Mouse (Mus musculus): ENCODE measurements around the gene Cd38. TPM values are rescaled to one million over a fixed set of nuclear protein-coding genes. Genes with fewer than 3 reads are reported as not detected.
A peak's percentile ranks its signal among the peaks of the same experiment; 100 is the strongest.

The Cd38 gene
- polyA plus RNA-seq, 1 experiment from 2014 or later: 14.4 TPM

- ATAC-seq: peak; percentile 75
- WGBS: 8% methylated on average over 28 of the region's 28 CpGs
- H3K4me3 ChIP-seq (ENCODE audit: low read length): peak overlapping the region; percentile 49
- peaks cover 11% of the 10 kb centered on the region for H3K4me1 ChIP-seq (ENCODE audit: control insufficient read depth, insufficient read depth, low read length)
- peak overlapping the region; percentile 83 for H3K4me2 ChIP-seq (ENCODE audit: low read depth, low read length)
- H3K9me3 ChIP-seq (ENCODE audit: control insufficient read depth, low read length): no peaks in the 10 kb centered on the region
- H3K36me3 ChIP-seq (ENCODE audit: control insufficient read depth, insufficient read depth, low read length): no peaks in the 10 kb centered on the region
- no peaks in the 10 kb centered on the region for H3K27me3 ChIP-seq (replicated peaks; ENCODE audit: control insufficient read depth, insufficient read depth, low read length)
- H3K27ac ChIP-seq (ENCODE audit: low read length): peak overlapping the region; percentile 46
- H3K9ac ChIP-seq (ENCODE audit: low read depth, low read length): peak overlapping the region; percentile 70
Observed at GRCm38 (mm10) chr5:43868711-43869600, 603 bp downstream of the Cd38 start.

- 77% methylated on average over 1 of the region's 1 CpGs for WGBS
- H3K9me3 ChIP-seq (ENCODE audit: control insufficient read depth, low read length): no peaks in the 10 kb centered on the region
- no peak overlapping the region for H3K4me2 ChIP-seq (ENCODE audit: low read depth, low read length)
- no peak overlapping the region for H3K27ac ChIP-seq (ENCODE audit: low read length)
- peaks cover 11% of the 10 kb centered on the region for H3K4me1 ChIP-seq (ENCODE audit: control insufficient read depth, insufficient read depth, low read length)
- H3K36me3 ChIP-seq (ENCODE audit: control insufficient read depth, insufficient read depth, low read length): no peaks in the 10 kb centered on the region
- ATAC-seq: no peak
- H3K9ac ChIP-seq (ENCODE audit: low read depth, low read length): no peak overlapping the region
- H3K4me3 ChIP-seq (ENCODE audit: low read length): no peak overlapping the region
- no peaks in the 10 kb centered on the region for H3K27me3 ChIP-seq (replicated peaks; ENCODE audit: control insufficient read depth, insufficient read depth, low read length)
Observed at GRCm38 (mm10) chr5:43871845-43872244, 3.5 kb downstream of the Cd38 start.

- Histone ChIP-seq H3K4me2 (ENCODE audit: low read depth, low read length) (no peak overlapping the region), H3K27me3 (replicated peaks; ENCODE audit: control insufficient read depth, insufficient read depth, low read length) (no peaks in the 10 kb centered on the region), H3K36me3 (ENCODE audit: control insufficient read depth, insufficient read depth, low read length) (no peaks in the 10 kb centered on the region), H3K27ac (ENCODE audit: low read length) (no peak overlapping the region), H3K4me3 (ENCODE audit: low read length) (no peak overlapping the region), H3K9ac (ENCODE audit: low read depth, low read length) (no peak overlapping the region), H3K4me1 (ENCODE audit: control insufficient read depth, insufficient read depth, low read length) (peaks cover 11% of the 10 kb centered on the region), H3K9me3 (ENCODE audit: control insufficient read depth, low read length) (no peaks in the 10 kb centered on the region)
- WGBS: 59% methylated on average over 1 of the region's 1 CpGs
- ATAC-seq: no peak
Observed at GRCm38 (mm10) chr5:43872652-43873051, 4.3 kb downstream of the Cd38 start.

GRCm38 (mm10) chr5:43882034-43882433 is 13.7 kb downstream of the Cd38 start:
- H3K9me3 ChIP-seq (ENCODE audit: control insufficient read depth, low read length): no peaks in the 10 kb centered on the region
- ATAC-seq: no peak
- no peaks in the 10 kb centered on the region for H3K27me3 ChIP-seq (replicated peaks; ENCODE audit: control insufficient read depth, insufficient read depth, low read length)
- no peak overlapping the region for H3K27ac ChIP-seq (ENCODE audit: low read length)
- no peaks in the 10 kb centered on the region for H3K36me3 ChIP-seq (ENCODE audit: control insufficient read depth, insufficient read depth, low read length)
- H3K4me1 ChIP-seq (ENCODE audit: control insufficient read depth, insufficient read depth, low read length): no peaks in the 10 kb centered on the region
- H3K4me2 ChIP-seq (ENCODE audit: low read depth, low read length): no peak overlapping the region
- H3K9ac ChIP-seq (ENCODE audit: low read depth, low read length): no peak overlapping the region
- WGBS: 83% methylated on average over 3 of the region's 3 CpGs
- no peak overlapping the region for H3K4me3 ChIP-seq (ENCODE audit: low read length)

GRCm38 (mm10) chr5:43885060-43885820 is 16.9 kb downstream of the Cd38 start:
- no peaks in the 10 kb centered on the region for H3K4me1 ChIP-seq (ENCODE audit: control insufficient read depth, insufficient read depth, low read length)
- H3K9me3 ChIP-seq (ENCODE audit: control insufficient read depth, low read length): no peaks in the 10 kb centered on the region
- H3K4me3 ChIP-seq (ENCODE audit: low read length): no peak overlapping the region
- no peak overlapping the region for H3K9ac ChIP-seq (ENCODE audit: low read depth, low read length)
- no peaks in the 10 kb centered on the region for H3K27me3 ChIP-seq (replicated peaks; ENCODE audit: control insufficient read depth, insufficient read depth, low read length)
- WGBS: 43% methylated on average over 3 of the region's 3 CpGs
- no peak overlapping the region for H3K27ac ChIP-seq (ENCODE audit: low read length)
- ATAC-seq: no peak
- no peaks in the 10 kb centered on the region for H3K36me3 ChIP-seq (ENCODE audit: control insufficient read depth, insufficient read depth, low read length)
- no peak overlapping the region for H3K4me2 ChIP-seq (ENCODE audit: low read depth, low read length)

GRCm38 (mm10) chr5:43892386-43892785 is 24.0 kb downstream of the Cd38 start:
- H3K4me1 ChIP-seq (ENCODE audit: control insufficient read depth, insufficient read depth, low read length): no peaks in the 10 kb centered on the region
- no peaks in the 10 kb centered on the region for H3K9me3 ChIP-seq (ENCODE audit: control insufficient read depth, low read length)
- H3K27me3 ChIP-seq (replicated peaks; ENCODE audit: control insufficient read depth, insufficient read depth, low read length): no peaks in the 10 kb centered on the region
- H3K27ac ChIP-seq (ENCODE audit: low read length): no peak overlapping the region
- H3K4me3 ChIP-seq (ENCODE audit: low read length): no peak overlapping the region
- no peak overlapping the region for H3K9ac ChIP-seq (ENCODE audit: low read depth, low read length)
- no peak for ATAC-seq
- H3K4me2 ChIP-seq (ENCODE audit: low read depth, low read length): no peak overlapping the region
- no peaks in the 10 kb centered on the region for H3K36me3 ChIP-seq (ENCODE audit: control insufficient read depth, insufficient read depth, low read length)
- WGBS: 20% methylated on average over 1 of the region's 1 CpGs

- Histone ChIP-seq H3K4me2 (ENCODE audit: low read depth, low read length) (no peak overlapping the region), H3K4me1 (ENCODE audit: control insufficient read depth, insufficient read depth, low read length) (no peaks in the 10 kb centered on the region), H3K36me3 (ENCODE audit: control insufficient read depth, insufficient read depth, low read length) (no peaks in the 10 kb centered on the region), H3K9ac (ENCODE audit: low read depth, low read length) (no peak overlapping the region), H3K9me3 (ENCODE audit: control insufficient read depth, low read length) (no peaks in the 10 kb centered on the region), H3K27me3 (replicated peaks; ENCODE audit: control insufficient read depth, insufficient read depth, low read length) (no peaks in the 10 kb centered on the region), H3K27ac (ENCODE audit: low read length) (no peak overlapping the region), H3K4me3 (ENCODE audit: low read length) (no peak overlapping the region)
- peak; percentile 71; the same call in 1 of the 2 replicates for ATAC-seq
- WGBS: 68% methylated on average over 2 of the region's 2 CpGs
Observed at GRCm38 (mm10) chr5:43894113-43894512, 25.8 kb downstream of the Cd38 start.

GRCm38 (mm10) chr5:43895931-43896330 is 27.6 kb downstream of the Cd38 start:
- H3K4me2 ChIP-seq (ENCODE audit: low read depth, low read length): no peak overlapping the region
- no peaks in the 10 kb centered on the region for H3K4me1 ChIP-seq (ENCODE audit: control insufficient read depth, insufficient read depth, low read length)
- ATAC-seq: no peak
- H3K4me3 ChIP-seq (ENCODE audit: low read length): no peak overlapping the region
- no peaks in the 10 kb centered on the region for H3K27me3 ChIP-seq (replicated peaks; ENCODE audit: control insufficient read depth, insufficient read depth, low read length)
- no peak overlapping the region for H3K27ac ChIP-seq (ENCODE audit: low read length)
- H3K9me3 ChIP-seq (ENCODE audit: control insufficient read depth, low read length): no peaks in the 10 kb centered on the region
- 78% methylated on average over 3 of the region's 3 CpGs for WGBS
- H3K9ac ChIP-seq (ENCODE audit: low read depth, low read length): no peak overlapping the region
- H3K36me3 ChIP-seq (ENCODE audit: control insufficient read depth, insufficient read depth, low read length): no peaks in the 10 kb centered on the region

GRCm38 (mm10) chr5:43904685-43905084 is 36.3 kb downstream of the Cd38 start:
- Histone ChIP-seq H3K36me3 (ENCODE audit: control insufficient read depth, insufficient read depth, low read length) (no peaks in the 10 kb centered on the region), H3K4me1 (ENCODE audit: control insufficient read depth, insufficient read depth, low read length) (no peaks in the 10 kb centered on the region), H3K27ac (ENCODE audit: low read length) (no peak overlapping the region), H3K9ac (ENCODE audit: low read depth, low read length) (no peak overlapping the region), H3K4me2 (ENCODE audit: low read depth, low read length) (no peak overlapping the region), H3K27me3 (replicated peaks; ENCODE audit: control insufficient read depth, insufficient read depth, low read length) (no peaks in the 10 kb centered on the region), H3K4me3 (ENCODE audit: low read length) (no peak overlapping the region), H3K9me3 (ENCODE audit: control insufficient read depth, low read length) (no peaks in the 10 kb centered on the region)
- 71% methylated on average over 3 of the region's 3 CpGs for WGBS
- ATAC-seq: peak; percentile 88

Data from intestine, embryonic 16.5 days (tissue).